Comparison of ENCODE assay signal across 20 mouse cellular contexts in genomic region chr12:73094605-73095004, GRCm38 (mm10). TPM values are rescaled to one million over a fixed set of nuclear protein-coding genes. Genes with fewer than 3 reads are reported as not detected.
DNase-seq lines count a peak whose midpoint lies in the region; ATAC-seq and TF ChIP-seq lines count a peak whose summit lies in the region.
"Had no signal": no experiment of that assay in that cellular context is flagged by ENCODE, and none has a peak within 500 bp of the region (broad histone marks: within the 10 kb centered on the region; RNA-seq: fewer than 3 reads in every experiment).

No protein-coding gene starts in this region.

- 0 out of 2 replicates have a peak, but pooled peaks have one; percentile 45 for ATAC-seq in intestine, embryonic 15.5 days
- no peak for ATAC-seq in intestine, postnatal 0 days
- ATAC-seq: forebrain, embryonic 15.5 days had no signal

- intact Hi-C loops in heart, postnatal 10 days (cut with DNase I), result no loop called here

- in situ Hi-C loops in CH12.LX (cut with MboI; ENCODE audit: low pct_ligation_motif_present, low pct_unique_long_range_greater_than_20kb, low sequenced_read_pairs), result no loop called here

- no peak for TF ChIP-seq POLR2A in CH12.LX (IDR thresholded peaks at IDR 0.05; ENCODE audit: low read depth, low read length)

- WGBS in intestine, embryonic 15.5 days, result 16% methylated on average over 2 of the region's 2 CpGs
- 28% methylated on average over 2 of the region's 2 CpGs for WGBS in intestine, postnatal 0 days

- H3K9me3 ChIP-seq in intestine, embryonic 15.5 days, result no peaks in the 10 kb centered on the region
- no peaks in the 10 kb centered on the region for H3K9me3 ChIP-seq in intestine, postnatal 0 days (ENCODE audit: control insufficient read depth)
- no peaks in the 10 kb centered on the region for H3K9me3 ChIP-seq in CH12.LX (replicated peaks; ENCODE audit: low read length)
- H3K9me3 ChIP-seq: embryonic facial prominence, embryonic 12.5 days; forebrain, embryonic 15.5 days; G1E; heart, embryonic 12.5 days; hindbrain, embryonic 15.5 days had no signal

- H3K27ac ChIP-seq in intestine, embryonic 15.5 days, result no peak overlapping the region
- no peak overlapping the region for H3K27ac ChIP-seq in intestine, postnatal 0 days (ENCODE audit: low read depth, low read length)
- H3K27ac ChIP-seq in CH12.LX (ENCODE audit: insufficient read depth, low read depth), result no peak overlapping the region
- H3K27ac ChIP-seq: embryonic facial prominence, embryonic 12.5 days; forebrain, embryonic 15.5 days; heart, adult 2 months; hindbrain, embryonic 15.5 days had no signal

- TF ChIP-seq EP300 in CH12.LX (IDR thresholded peaks at IDR 0.05; ENCODE audit: low read length), result no peak

- H3K27me3 ChIP-seq in intestine, embryonic 15.5 days (replicated peaks), result no peaks in the 10 kb centered on the region
- H3K27me3 ChIP-seq in intestine, postnatal 0 days (replicated peaks; ENCODE audit: control insufficient read depth, insufficient read depth, low read length), result no peaks in the 10 kb centered on the region
- H3K27me3 ChIP-seq in CH12.LX (replicated peaks), result no peaks in the 10 kb centered on the region
- H3K27me3 ChIP-seq: embryonic facial prominence, embryonic 12.5 days; forebrain, embryonic 15.5 days; heart, embryonic 12.5 days; hindbrain, embryonic 15.5 days had no signal

- no peak for TF ChIP-seq RAD21 in CH12.LX (IDR thresholded peaks at IDR 0.05; ENCODE audit: low read depth, low read length)

- no peak overlapping the region for H3K4me2 ChIP-seq in intestine, embryonic 15.5 days (replicated peaks)
- no peak overlapping the region for H3K4me2 ChIP-seq in intestine, postnatal 0 days (replicated peaks; ENCODE audit: low read depth)
- H3K4me2 ChIP-seq in CH12.LX (ENCODE audit: insufficient read depth, low read depth, poor library complexity, severe bottlenecking), result no peak overlapping the region
- H3K4me2 ChIP-seq: embryonic facial prominence, embryonic 12.5 days; forebrain, embryonic 15.5 days; heart, embryonic 12.5 days; hindbrain, embryonic 15.5 days had no signal

- no peak overlapping the region for H3K4me3 ChIP-seq in intestine, embryonic 15.5 days (replicated peaks)
- H3K4me3 ChIP-seq in intestine, postnatal 0 days (ENCODE audit: low read depth, low read length), result no peak overlapping the region
- no peak overlapping the region for H3K4me3 ChIP-seq in CH12.LX (replicated peaks in 1 of 3; ENCODE audit: low read depth in 2 of 3, low read length in 2 of 3, poor library complexity in 1 of 3)
- H3K4me3 ChIP-seq: embryonic facial prominence, embryonic 12.5 days; forebrain, embryonic 15.5 days; heart, adult 2 months; heart, embryonic 12.5 days; hindbrain, embryonic 15.5 days had no signal

- no peak for TF ChIP-seq CTCF in intestine, postnatal 0 days (IDR thresholded peaks at IDR 0.05; ENCODE audit: low read depth)
- no peak for TF ChIP-seq CTCF in CH12.LX (conservative IDR thresholded peaks at IDR 0.05 in 1 of 2, IDR thresholded peaks at IDR 0.05 in 1 of 2; ENCODE audit: low read depth in 2 of 2, low read length in 2 of 2)

- H3K36me3 ChIP-seq in intestine, embryonic 15.5 days, result no peaks in the 10 kb centered on the region
- no peaks in the 10 kb centered on the region for H3K36me3 ChIP-seq in intestine, postnatal 0 days (ENCODE audit: control insufficient read depth, insufficient read depth)
- peaks cover 0 to 1% of the 10 kb centered on the region in 2 experiments for H3K36me3 ChIP-seq in CH12.LX (replicated peaks in 1 of 2; ENCODE audit: control insufficient read depth in 1 of 2, insufficient read depth in 1 of 2, low read length in 1 of 2)
- H3K36me3 ChIP-seq: embryonic facial prominence, embryonic 12.5 days; forebrain, embryonic 15.5 days; G1E; heart, embryonic 12.5 days; hindbrain, embryonic 15.5 days had no signal

- H3K4me1 ChIP-seq in intestine, embryonic 15.5 days (replicated peaks), result no peaks in the 10 kb centered on the region
- H3K4me1 ChIP-seq in intestine, postnatal 0 days (replicated peaks; ENCODE audit: control insufficient read depth, insufficient read depth, low read length), result no peaks in the 10 kb centered on the region
- H3K4me1 ChIP-seq in CH12.LX (ENCODE audit: control insufficient read depth in 1 of 2, insufficient read depth in 2 of 2), result peaks cover 0 to 5% of the 10 kb centered on the region in 2 experiments; a peak in 1 of 4 replicates
- H3K4me1 ChIP-seq: embryonic facial prominence, embryonic 12.5 days; forebrain, embryonic 15.5 days; heart, embryonic 12.5 days; hindbrain, embryonic 15.5 days had no signal

- H3K79me2 ChIP-seq in CH12.LX (replicated peaks; ENCODE audit: control insufficient read depth, extremely low read depth, insufficient read depth, poor library complexity, severe bottlenecking), result no peaks in the 10 kb centered on the region

- no peak overlapping the region for H3K9ac ChIP-seq in intestine, embryonic 15.5 days
- no peak overlapping the region for H3K9ac ChIP-seq in intestine, postnatal 0 days (ENCODE audit: low read depth, low read length)
- H3K9ac ChIP-seq in CH12.LX (ENCODE audit: insufficient read depth, low read depth), result no peak overlapping the region
- H3K9ac ChIP-seq: embryonic facial prominence, embryonic 12.5 days; forebrain, embryonic 15.5 days; heart, embryonic 12.5 days; hindbrain, embryonic 15.5 days had no signal

- peak; percentile 8 for DNase-seq in kidney, postnatal 14 days
- no peak for DNase-seq in kidney, adult 8-10 months
- DNase-seq in CH12.LX (ENCODE audit: extremely low read depth), result no peak
- DNase-seq in R1 (ENCODE audit: low read depth, low spot score), result peak; percentile 13
- DNase-seq in right cerebral cortex, postnatal 4 days, result no peak
- DNase-seq in heart, postnatal 10 days, result no peak
- DNase-seq: adrenal gland, postnatal 10 days; cerebellum, adult 11-12 months; cerebellum, adult 9-10 months; cerebellum, postnatal 25 days; gastrocnemius, postnatal 10 days; heart, adult 2 months; heart, postnatal 36 days had no signal

- dilution Hi-C loops in CH12.LX (cut with MboI; ENCODE audit: extremely low pct_ligation_motif_present, extremely low pct_unique_long_range_greater_than_20kb, low sequenced_read_pairs), result no loop called here

TF ChIP-seq in CH12.LX, 34 proteins besides CTCF, POLR2A, EP300 and RAD21:
- TF ChIP-seq MAFK (IDR thresholded peaks at IDR 0.05; ENCODE audit: insufficient replicate concordance, low read length) (0 out of 2 replicates have a peak, but pooled peaks have one; percentile 13), MEF2A (IDR thresholded peaks at IDR 0.05; ENCODE audit: borderline replicate concordance, low read depth, low read length) (no peak)

RNA-seq across cellular contexts. Expression of gene Six4, which starts 18.7 kb away (rescaled TPM):
- 0.37 and 0.55 TPM in 2 replicates for polyA plus RNA-seq in intestine, embryonic 15.5 days (2015; fragmentation: Nextera tagmentation; extraction: Ambion mirVana)
- 0.03 and 0.05 TPM in 2 replicates for polyA plus RNA-seq in intestine, postnatal 0 days (2015; fragmentation: Nextera tagmentation; extraction: Ambion mirVana)
- total RNA-seq in CH12.LX (2012; rRNA removed), result 2.0 and 2.4 TPM in 2 replicates
- total RNA-seq in CH12.LX (2014; rRNA removed), result 2.2 and 2.4 TPM in 2 replicates
- polyA plus RNA-seq in CH12.LX (2012; ENCODE audit: insufficient read length, low read depth), result 1.9 and 2.5 TPM in 2 replicates
- total RNA-seq in heart, postnatal 10 days (2021), result 1 to 10 TPM; 2.3 to 3.4 TPM

RNA-seq across cellular contexts. Expression of gene Mnat1, which starts 28.9 kb away (rescaled TPM):
- polyA plus RNA-seq in intestine, embryonic 15.5 days (2015; fragmentation: Nextera tagmentation; extraction: Ambion mirVana), result 21.0 and 23.3 TPM in 2 replicates
- polyA plus RNA-seq in intestine, postnatal 0 days (2015; fragmentation: Nextera tagmentation; extraction: Ambion mirVana), result 14.8 and 15.2 TPM in 2 replicates
- total RNA-seq in CH12.LX (2012; rRNA removed) (38.1 and 39.4 TPM in 2 replicates), CH12.LX (2014; rRNA removed) (64.2 and 73.8 TPM in 2 replicates)
- polyA plus RNA-seq in CH12.LX (2012; ENCODE audit: insufficient read length, low read depth), result 69.0 TPM in 2 replicates
- total RNA-seq in heart, postnatal 10 days (2021), result 10 to 100 TPM; 23.7 to 24.2 TPM

RNA-seq across cellular contexts. Expression of gene Six1, which starts 40.9 kb away (rescaled TPM):
- 0.19 and 0.40 TPM in 2 replicates for polyA plus RNA-seq in intestine, embryonic 15.5 days (2015; fragmentation: Nextera tagmentation; extraction: Ambion mirVana)
- polyA plus RNA-seq in intestine, postnatal 0 days (2015; fragmentation: Nextera tagmentation; extraction: Ambion mirVana), result not detected in 2 replicates
- total RNA-seq in CH12.LX (2012; rRNA removed) (8.1 and 9.5 TPM in 2 replicates), CH12.LX (2014; rRNA removed) (7.6 and 7.9 TPM in 2 replicates)
- 16.1 and 16.5 TPM in 2 replicates for polyA plus RNA-seq in CH12.LX (2012; ENCODE audit: insufficient read length, low read depth)
- total RNA-seq in heart, postnatal 10 days (2021), result under 1 TPM; 0.53 to 0.92 TPM

Comparison
In these comparisons a context has a peak if more than half of its experiments do, and no peak if none do; other contexts are left out.
1. DNase-seq: peak in kidney, postnatal 14 days (single experiment) and R1 (single experiment); none in kidney, adult 8-10 months (0 of 2), CH12.LX (single experiment), right cerebral cortex, postnatal 4 days (single experiment) and heart, postnatal 10 days (0 of 2).
2. RNA of gene Six1, which starts 40.9 kb away (polyA plus RNA-seq): 16.1 to 16.5 TPM in CH12.LX; 0.19 to 0.40 TPM in intestine, embryonic 15.5 days and not detected in intestine, postnatal 0 days; every median in the first group is over 10 times any median in the second.